Mouse (Mus musculus) myocyte (in vitro differentiated cells): ENCODE results near the gene Sigmar1. TPM values are rescaled to one million over a fixed set of nuclear protein-coding genes. Genes with fewer than 3 reads are reported as not detected.
"Not testable (repeated sequence)": the region's sequence is repeated elsewhere in the genome, so short reads cannot be mapped to it uniquely, and the experiment has no call there.

Experiments used
- H3K27me3 ChIP-seq: one replicate; pipeline ENCODE4 v1.6.1; 2011; ENCODE audit not compliant: control insufficient read depth, insufficient read depth, insufficient read length
- H3K36me3 ChIP-seq: one replicate; pipeline ENCODE4 v1.6.1; 2011; ENCODE audit not compliant: control insufficient read depth, insufficient read depth
- H3K4me2 ChIP-seq: one replicate; pipeline ENCODE4 v1.6.1; 2011; ENCODE audit warnings: low read depth, control low read depth
- H3K4me3 ChIP-seq: one replicate; pipeline ENCODE4 v1.5.1; 2011; ENCODE audit warnings: mild to moderate bottlenecking, control low read depth, moderate library complexity
- H3K79me2 ChIP-seq: one replicate; pipeline ENCODE4 v1.6.1; 2011; ENCODE audit not compliant: control insufficient read depth, insufficient read depth
- H3ac ChIP-seq: one replicate; pipeline ENCODE4 v1.6.1; 2011; ENCODE audit not compliant: control insufficient read depth, insufficient read length
- polyA plus RNA-seq: library from polyadenylated mRNA; unstranded; fragments of >200 nt; fragmentation: generic; extraction: Trizol; gene quantifications from one replicate; pipeline ENCODE4 v1.2.1, GENCODE M21; 2012; ENCODE audit warnings: missing spikeins

Gene Sigmar1
- polyA plus RNA-seq, 1 experiment = 98.6 TPM

DNA sequence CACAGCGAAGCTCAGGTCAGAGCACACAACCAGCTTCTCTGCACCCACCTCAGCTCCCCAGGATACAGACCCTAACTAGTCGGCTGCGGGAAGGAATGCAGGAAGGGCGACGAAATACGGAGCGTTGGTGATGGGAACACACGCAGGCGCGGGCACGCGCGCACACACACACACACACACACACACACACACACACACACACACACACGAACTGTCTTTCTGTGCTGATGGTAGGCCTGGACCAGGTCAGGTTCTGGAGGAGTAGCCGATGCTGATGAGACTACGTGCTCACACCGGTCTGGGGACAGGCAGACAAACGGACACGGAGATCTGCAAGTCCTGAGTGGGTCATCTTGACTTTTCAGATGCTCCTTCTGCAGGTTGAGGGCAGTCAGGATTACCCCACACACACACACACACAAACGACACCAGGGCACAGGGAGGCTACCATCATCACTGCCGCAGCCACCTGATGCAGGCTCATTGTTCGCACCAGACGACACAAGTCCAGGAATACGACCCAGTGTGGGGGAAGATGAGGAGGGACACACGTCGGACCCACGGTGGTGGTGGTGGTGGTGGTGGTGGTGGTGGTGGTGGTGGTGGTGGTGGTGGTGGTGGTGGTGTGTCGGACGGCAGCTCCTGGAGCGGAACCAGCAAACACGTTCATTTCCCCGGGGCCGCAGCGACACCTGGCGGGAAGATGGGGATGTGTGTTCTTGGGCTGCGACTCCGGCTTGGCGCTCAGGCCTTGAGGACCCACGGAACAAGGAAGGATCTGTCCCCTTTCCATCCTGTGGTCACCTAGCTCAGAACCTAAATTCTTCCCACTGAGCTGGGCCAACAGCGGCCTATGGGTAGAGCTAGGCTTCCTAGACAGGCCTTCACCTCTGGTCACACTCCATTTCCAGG is 58.8 kb downstream of the Sigmar1 start, which contains the start of gene Cntfr:
TSS of gene Cntfr (minus strand) at position 160 of the 912 bp plus-strand sequence.
- not testable (repeated sequence) for H3ac ChIP-seq, H3K27me3 ChIP-seq, H3K4me3 ChIP-seq, H3K79me2 ChIP-seq, H3K36me3 ChIP-seq, H3K4me2 ChIP-seq

DNA sequence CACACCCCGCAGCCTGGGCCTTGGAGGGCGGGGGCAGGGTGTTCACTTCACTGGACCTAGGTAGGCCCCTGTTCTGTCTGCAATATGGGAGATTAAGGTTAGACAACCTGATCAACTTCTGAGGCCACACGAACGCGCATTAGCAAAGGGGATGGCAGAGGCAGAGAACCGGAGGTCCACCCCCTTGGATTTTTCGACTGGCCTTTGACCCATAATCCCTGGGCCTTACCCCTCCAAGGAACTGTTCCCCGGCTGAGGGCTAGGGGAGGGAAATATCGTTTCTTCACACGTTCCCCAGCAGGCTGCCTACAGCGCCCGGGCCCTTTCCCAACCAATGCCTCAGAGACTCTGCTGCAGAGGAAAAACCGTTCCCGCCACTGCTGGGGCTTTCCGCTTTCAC is 59.5 kb downstream of the Sigmar1 start:
- H3K4me3 ChIP-seq, H3K79me2 ChIP-seq, H3K27me3 ChIP-seq, H3K36me3 ChIP-seq, H3ac ChIP-seq, H3K4me2 ChIP-seq: not testable (repeated sequence)

DNA sequence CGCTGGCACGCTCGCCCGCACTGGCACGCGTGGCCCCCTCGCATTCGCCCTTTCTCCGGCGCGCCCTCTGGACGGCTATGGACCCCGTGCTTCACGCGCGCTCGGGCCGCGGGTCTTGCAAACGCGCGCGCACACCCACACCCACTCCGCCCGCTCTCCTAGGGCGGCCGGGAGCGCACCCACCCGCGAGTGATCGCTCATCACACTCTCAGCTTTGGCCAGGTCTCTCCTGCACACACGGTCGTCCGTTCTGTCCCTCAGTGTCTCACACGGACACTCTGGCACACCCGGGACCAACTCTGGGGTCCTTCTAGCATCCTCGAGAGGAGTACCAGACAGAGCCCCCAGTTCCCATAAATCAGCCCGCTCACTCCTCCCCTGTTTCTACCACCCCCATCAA is 60.2 kb downstream of the Sigmar1 start:
- not testable (repeated sequence) for H3K4me3 ChIP-seq, H3K27me3 ChIP-seq, H3K4me2 ChIP-seq, H3K79me2 ChIP-seq, H3K36me3 ChIP-seq, H3ac ChIP-seq

DNA sequence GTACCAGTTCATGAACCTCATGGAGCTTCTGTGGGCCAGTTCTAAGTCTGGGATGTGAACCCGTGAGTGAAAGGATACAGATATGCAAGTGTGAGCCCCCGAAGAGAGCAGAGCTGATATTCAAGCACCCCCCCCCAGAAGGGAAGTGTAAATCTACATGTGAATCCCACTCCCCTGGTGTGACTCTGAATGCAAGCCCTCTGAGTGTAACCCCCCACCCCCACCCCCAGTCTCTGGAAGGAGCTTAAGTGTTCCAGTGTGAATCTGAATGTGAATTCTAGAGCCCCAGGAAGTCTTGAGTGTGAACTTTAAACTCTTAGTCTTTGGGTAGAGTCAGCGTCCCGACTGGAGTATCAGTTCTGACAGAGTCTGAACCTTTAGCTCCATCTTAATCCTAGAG is 62.4 kb downstream of the Sigmar1 start:
- H3K4me3 ChIP-seq, H3K4me2 ChIP-seq, H3ac ChIP-seq: not testable (repeated sequence)

DNA sequence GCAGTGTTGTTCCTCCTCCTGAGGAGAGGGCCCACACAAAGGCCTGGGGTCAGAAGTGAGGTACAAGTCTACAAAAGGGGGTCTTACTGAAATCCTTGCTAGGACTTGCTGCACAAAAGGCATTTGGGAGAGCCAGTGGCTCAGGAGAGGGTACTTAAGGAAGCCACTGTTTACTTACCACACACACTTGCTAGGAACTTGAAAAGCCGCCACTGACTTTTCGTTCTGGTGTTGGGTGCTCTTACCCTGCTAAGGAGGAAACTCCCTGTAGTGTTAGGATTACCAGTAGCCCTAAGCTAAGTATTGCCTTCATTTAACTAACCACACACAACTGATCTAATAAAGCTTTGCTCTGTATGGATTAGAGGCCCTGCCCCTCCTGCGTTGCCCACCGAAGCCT is 65.9 kb downstream of the Sigmar1 start:
- not testable (repeated sequence) for H3ac ChIP-seq, H3K4me3 ChIP-seq, H3K27me3 ChIP-seq, H3K4me2 ChIP-seq, H3K36me3 ChIP-seq, H3K79me2 ChIP-seq

More for the DNA sequence above, 62.4 kb downstream of the Sigmar1 start:
- not testable (repeated sequence) for H3K36me3 ChIP-seq, H3K79me2 ChIP-seq, H3K27me3 ChIP-seq

DNA sequence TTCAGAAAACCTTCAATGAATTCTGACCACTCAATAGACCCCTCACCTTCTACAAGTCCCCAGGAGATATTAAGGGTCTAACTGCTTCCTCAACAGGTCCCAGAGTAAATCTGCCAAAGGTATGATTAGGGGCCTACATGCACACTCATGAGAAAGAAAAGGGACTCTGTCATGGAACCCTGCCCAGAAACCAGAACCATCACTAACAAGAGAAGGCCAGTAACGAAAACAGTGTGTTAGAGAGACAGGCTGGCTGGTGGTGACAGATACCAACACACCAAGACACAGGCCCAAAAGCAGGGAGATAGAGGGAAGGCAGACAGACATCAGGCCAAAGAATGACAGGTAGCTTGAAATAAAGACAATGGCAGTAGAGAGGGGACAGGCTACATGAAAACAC is 67.4 kb downstream of the Sigmar1 start:
- H3ac ChIP-seq, H3K27me3 ChIP-seq, H3K36me3 ChIP-seq, H3K79me2 ChIP-seq, H3K4me3 ChIP-seq, H3K4me2 ChIP-seq: not testable (repeated sequence)

Other genes starting within 250 kb of the Sigmar1 start
- 0.06 TPM for gene 1110017D15Rik, start 238.8 kb downstream of the Sigmar1 start, polyA plus RNA-seq
- gene Fam219a, start 186.6 kb downstream of the Sigmar1 start, polyA plus RNA-seq = 2.7 TPM
- 0.08 TPM for gene Dnaic1, start 186.4 kb downstream of the Sigmar1 start, polyA plus RNA-seq
- 8.2 TPM for gene Enho, start 115.8 kb downstream of the Sigmar1 start, polyA plus RNA-seq
- 0.06 TPM for gene Cntfr, start 59.1 kb downstream of the Sigmar1 start, polyA plus RNA-seq
- gene Il11ra1, start 56.2 kb downstream of the Sigmar1 start, polyA plus RNA-seq = 3.3 TPM
- 43.8 TPM for gene Rpp25l, start 42.6 kb downstream of the Sigmar1 start, polyA plus RNA-seq
- 155 TPM for gene Dctn3, start 33.0 kb downstream of the Sigmar1 start, polyA plus RNA-seq
- not detected for gene Arid3c, start 25.0 kb downstream of the Sigmar1 start, polyA plus RNA-seq
- 2.1 TPM for gene Galt, start 929 bp downstream of the Sigmar1 start, polyA plus RNA-seq
- not detected for gene Ccl27a, start 18.1 kb upstream of the Sigmar1 start, polyA plus RNA-seq
- not detected for gene Gm21541, start 147.5 kb upstream of the Sigmar1 start, polyA plus RNA-seq
- not detected for gene Gm20878, start 185.4 kb upstream of the Sigmar1 start, polyA plus RNA-seq
- not detected for gene Fam205a4, start 209.9 kb upstream of the Sigmar1 start, polyA plus RNA-seq